Mouse (Mus musculus): Measurements from ENCODE around the gene Hpf1. TPM values are rescaled to one million over a fixed set of nuclear protein-coding genes. Genes with fewer than 3 reads are reported as not detected.

Hpf1 gene
- polyA plus RNA-seq, 1 experiment from 2014 or later = 126 TPM

DNA sequence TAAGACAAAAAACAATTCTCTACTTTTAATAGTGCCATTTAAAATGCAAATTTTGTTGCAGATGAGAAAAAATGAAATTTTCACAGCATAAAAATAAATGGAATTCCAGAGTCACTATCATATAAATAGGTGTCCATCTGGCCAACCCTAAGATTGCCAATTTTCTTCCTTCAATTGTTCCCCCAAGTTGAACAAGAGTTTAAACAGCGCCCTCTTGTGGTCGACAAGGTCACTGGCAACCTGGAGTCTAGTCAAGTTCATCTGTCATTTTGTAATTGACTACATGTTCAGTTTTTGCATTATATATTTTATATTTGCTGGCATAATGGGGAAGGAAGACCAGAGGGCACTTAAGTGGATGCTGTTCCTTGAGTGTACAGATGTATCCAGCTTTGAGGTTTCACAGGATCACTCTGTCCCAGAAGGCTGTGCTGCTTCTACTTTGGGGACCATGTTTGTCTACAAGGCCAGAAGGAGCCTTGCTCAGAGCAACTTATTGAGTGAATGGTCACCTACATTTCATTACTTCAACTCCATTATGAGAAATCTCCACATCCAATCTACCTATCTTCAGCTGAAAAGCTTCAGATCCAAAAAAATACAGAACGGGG lies 24.6 kb upstream of the Hpf1 start:
- ATAC-seq (ENCODE audit: insufficient number of reproducible peaks, low FRiP score, low TSS enrichment, low read depth) (no peak), DNase-seq (ENCODE audit: low spot score) (peak; percentile 56)

DNA sequence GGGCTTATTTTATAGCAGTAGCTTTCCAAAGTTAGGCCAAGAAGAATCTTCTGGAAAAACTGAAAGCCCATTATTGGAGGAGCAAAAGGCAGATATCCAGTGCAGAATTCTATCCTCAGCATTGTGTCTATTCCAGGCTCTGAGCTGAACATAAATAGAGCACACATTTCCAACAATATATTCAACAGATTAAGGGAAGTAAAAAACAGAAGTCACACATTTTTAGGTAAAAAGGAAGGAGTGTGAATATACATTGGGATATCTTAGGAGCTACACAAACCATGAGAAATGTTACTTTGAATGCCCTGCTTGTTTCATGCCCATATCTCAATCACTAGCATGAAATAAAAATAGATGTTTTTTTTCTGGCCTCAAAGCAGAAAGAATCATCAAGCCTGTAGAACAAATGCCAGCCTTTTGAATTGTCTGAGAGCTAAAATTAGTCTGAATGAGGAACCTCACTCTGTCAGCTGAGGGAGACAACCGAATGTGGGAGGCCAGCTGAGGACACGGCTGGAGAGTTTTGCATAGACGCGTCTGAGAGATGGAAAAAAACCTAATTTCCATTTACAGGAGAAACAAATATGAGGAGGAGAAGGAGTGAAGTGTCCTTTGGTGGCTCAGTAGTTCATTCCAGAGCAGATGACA lies 22.6 kb upstream of the Hpf1 start:
- DNase-seq (ENCODE audit: low spot score) = no peak
- Histone ChIP-seq H3K4me1 (ENCODE audit: control insufficient read depth, insufficient read depth, low read length) (no peaks in the 10 kb centered on the region), H3K27me3 (ENCODE audit: control insufficient read depth, insufficient read depth, low read length) (no peaks in the 10 kb centered on the region), H3K4me2 (ENCODE audit: low read depth, severe bottlenecking) (no peak overlapping the region), H3K4me3 (ENCODE audit: low read depth, low read length) (no peak overlapping the region), H3K27ac (replicated peaks; ENCODE audit: low read depth, low read length) (no peak overlapping the region), H3K9me3 (ENCODE audit: control insufficient read depth, low read length) (no peaks in the 10 kb centered on the region), H3K9ac (ENCODE audit: low read length) (no peak overlapping the region), H3K36me3 (ENCODE audit: control insufficient read depth, insufficient read depth, low read length) (no peaks in the 10 kb centered on the region)
- WGBS = 86% methylated on average over 4 of the region's 4 CpGs
- no peak for ATAC-seq (ENCODE audit: insufficient number of reproducible peaks, low FRiP score, low TSS enrichment, low read depth)

More for the DNA sequence above, 24.6 kb upstream of the Hpf1 start:
- Histone ChIP-seq H3K9ac (ENCODE audit: low read length) (no peak overlapping the region), H3K4me1 (ENCODE audit: control insufficient read depth, insufficient read depth, low read length) (no peaks in the 10 kb centered on the region), H3K27me3 (ENCODE audit: control insufficient read depth, insufficient read depth, low read length) (no peaks in the 10 kb centered on the region), H3K36me3 (ENCODE audit: control insufficient read depth, insufficient read depth, low read length) (no peaks in the 10 kb centered on the region), H3K4me2 (ENCODE audit: low read depth, severe bottlenecking) (no peak overlapping the region), H3K9me3 (ENCODE audit: control insufficient read depth, low read length) (no peaks in the 10 kb centered on the region), H3K4me3 (ENCODE audit: low read depth, low read length) (no peak overlapping the region), H3K27ac (replicated peaks; ENCODE audit: low read depth, low read length) (no peak overlapping the region)
- 33% methylated on average over 3 of the region's 3 CpGs for WGBS

- Histone ChIP-seq H3K9me3 (ENCODE audit: control insufficient read depth, low read length) (no peaks in the 10 kb centered on the region), H3K4me1 (ENCODE audit: control insufficient read depth, insufficient read depth, low read length) (no peaks in the 10 kb centered on the region), H3K4me3 (ENCODE audit: low read depth, low read length) (no peak overlapping the region), H3K27me3 (ENCODE audit: control insufficient read depth, insufficient read depth, low read length) (no peaks in the 10 kb centered on the region), H3K27ac (replicated peaks; ENCODE audit: low read depth, low read length) (no peak overlapping the region), H3K9ac (ENCODE audit: low read length) (no peak overlapping the region), H3K4me2 (ENCODE audit: low read depth, severe bottlenecking) (no peak overlapping the region), H3K36me3 (ENCODE audit: control insufficient read depth, insufficient read depth, low read length) (no peaks in the 10 kb centered on the region)
- ATAC-seq (ENCODE audit: insufficient number of reproducible peaks, low FRiP score, low TSS enrichment, low read depth) = no peak
- 92% methylated on average over 4 of the region's 4 CpGs for WGBS
- DNase-seq (ENCODE audit: low spot score) = no peak
Measured at GRCm38 (mm10) chr8:60868236-60868965, 21.8 kb upstream of the Hpf1 start.

DNA sequence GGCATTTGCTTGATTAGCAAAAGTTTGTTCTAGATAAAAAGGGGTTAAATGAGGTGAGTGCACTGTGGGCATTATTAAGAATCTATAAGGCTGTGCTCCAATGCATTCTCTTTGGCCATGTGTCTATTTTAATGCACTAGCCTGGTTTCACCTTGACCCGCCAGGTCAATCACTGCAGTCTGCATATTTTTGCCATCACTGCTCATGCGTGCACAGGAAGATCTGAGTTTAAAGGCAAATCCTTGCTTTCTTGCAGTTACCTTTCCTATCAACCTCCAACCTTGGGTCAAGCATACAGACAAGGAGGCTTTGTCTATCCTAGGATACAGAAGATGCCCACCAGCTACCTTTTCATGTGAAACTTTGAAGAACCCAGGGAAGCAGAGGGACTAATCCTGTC lies 20.5 kb upstream of the Hpf1 start:
- H3K36me3 ChIP-seq (ENCODE audit: control insufficient read depth, insufficient read depth, low read length) = no peaks in the 10 kb centered on the region
- ATAC-seq (ENCODE audit: insufficient number of reproducible peaks, low FRiP score, low TSS enrichment, low read depth) (no peak), DNase-seq (ENCODE audit: low spot score) (no peak)
- H3K27ac ChIP-seq (replicated peaks; ENCODE audit: low read depth, low read length) = no peak overlapping the region
- no peak overlapping the region for H3K4me2 ChIP-seq (ENCODE audit: low read depth, severe bottlenecking)
- H3K9ac ChIP-seq (ENCODE audit: low read length) = no peak overlapping the region
- no peak overlapping the region for H3K4me3 ChIP-seq (ENCODE audit: low read depth, low read length)
- WGBS = 89% methylated on average over 2 of the region's 2 CpGs
- H3K9me3 ChIP-seq (ENCODE audit: control insufficient read depth, low read length) = no peaks in the 10 kb centered on the region
- no peaks in the 10 kb centered on the region for H3K27me3 ChIP-seq (ENCODE audit: control insufficient read depth, insufficient read depth, low read length)
- H3K4me1 ChIP-seq (ENCODE audit: control insufficient read depth, insufficient read depth, low read length) = no peaks in the 10 kb centered on the region

DNA sequence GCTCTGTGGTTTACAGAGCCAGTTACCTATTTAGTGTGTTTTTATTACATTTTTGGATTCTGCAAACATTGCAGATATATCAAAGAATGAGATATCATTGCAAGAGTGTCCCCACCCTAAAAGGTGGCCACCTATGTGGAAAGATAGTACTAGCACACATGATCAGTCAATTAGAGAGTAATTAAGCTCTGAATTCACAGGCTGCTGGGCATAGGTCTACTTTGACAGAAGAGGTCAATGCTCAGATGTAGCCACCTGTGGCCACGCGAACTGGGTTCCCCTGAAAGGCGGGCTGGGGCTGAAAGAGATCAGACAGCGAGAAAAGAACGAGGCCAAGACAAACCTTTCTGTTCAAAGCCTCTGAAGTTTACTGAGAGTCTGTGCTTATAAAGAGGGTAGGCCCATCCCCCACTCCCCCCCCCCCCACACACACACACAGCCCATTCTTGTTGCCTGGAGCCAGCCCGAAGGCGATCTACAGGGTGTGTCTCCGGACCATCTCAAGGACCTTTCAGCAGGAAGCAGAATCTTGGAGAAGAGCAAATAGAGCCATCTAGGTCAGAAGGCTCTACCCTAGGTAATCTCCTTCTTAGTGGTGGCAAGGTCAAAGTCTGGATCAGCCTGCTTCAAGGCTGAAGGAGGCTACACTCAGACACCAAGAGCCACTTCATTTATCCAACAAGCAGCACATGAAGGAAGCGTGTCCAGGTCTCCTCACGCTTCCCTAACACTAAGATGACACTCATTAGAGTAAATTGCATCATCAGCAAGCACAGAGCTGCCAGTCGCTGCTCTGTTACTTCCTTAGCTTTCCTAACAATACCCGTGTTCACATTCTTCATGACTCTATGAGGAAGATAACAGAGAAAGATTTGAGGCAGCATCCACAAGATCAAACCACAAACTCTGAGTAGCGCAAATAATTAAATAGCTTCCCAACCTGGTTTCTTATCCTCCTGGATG lies 19.7 kb upstream of the Hpf1 start:
- no peak for ATAC-seq (ENCODE audit: insufficient number of reproducible peaks, low FRiP score, low TSS enrichment, low read depth)

DNA sequence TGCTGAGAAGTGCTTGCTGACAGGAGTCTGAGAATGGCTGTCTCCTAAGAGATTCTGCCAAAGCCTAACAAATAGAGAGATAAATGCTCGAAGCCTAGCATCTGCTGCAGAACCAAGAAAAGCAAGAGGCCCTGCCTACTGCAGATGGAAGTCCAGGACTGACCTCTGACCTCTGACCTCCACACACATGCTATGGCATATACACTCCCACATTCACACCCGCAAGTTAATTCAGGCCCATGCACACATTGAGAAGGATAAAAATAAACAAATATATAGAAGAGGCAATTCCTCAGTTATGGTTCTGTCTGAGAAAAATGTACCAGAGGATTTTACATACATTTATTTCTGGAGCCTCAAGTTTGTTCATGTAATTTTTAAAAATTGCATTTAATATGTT lies 11.6 kb upstream of the Hpf1 start:
- Histone ChIP-seq H3K36me3 (ENCODE audit: control insufficient read depth, insufficient read depth, low read length) (no peaks in the 10 kb centered on the region), H3K27ac (replicated peaks; ENCODE audit: low read depth, low read length) (no peak overlapping the region), H3K27me3 (ENCODE audit: control insufficient read depth, insufficient read depth, low read length) (no peaks in the 10 kb centered on the region), H3K4me3 (ENCODE audit: low read depth, low read length) (no peak overlapping the region), H3K4me1 (ENCODE audit: control insufficient read depth, insufficient read depth, low read length) (no peaks in the 10 kb centered on the region), H3K9ac (ENCODE audit: low read length) (no peak overlapping the region), H3K4me2 (ENCODE audit: low read depth, severe bottlenecking) (no peak overlapping the region), H3K9me3 (ENCODE audit: control insufficient read depth, low read length) (no peaks in the 10 kb centered on the region)
- WGBS = 77% methylated on average over 2 of the region's 2 CpGs
- ATAC-seq (ENCODE audit: insufficient number of reproducible peaks, low FRiP score, low TSS enrichment, low read depth) (peak; percentile 60; the same call in 1 of the 2 replicates), DNase-seq (ENCODE audit: low spot score) (no peak)

More for the DNA sequence above, 19.7 kb upstream of the Hpf1 start:
- no peak overlapping the region for H3K9ac ChIP-seq (ENCODE audit: low read length)
- no peaks in the 10 kb centered on the region for H3K36me3 ChIP-seq (ENCODE audit: control insufficient read depth, insufficient read depth, low read length)
- 88% methylated on average over 13 of the region's 13 CpGs for WGBS
- no peak overlapping the region for H3K4me3 ChIP-seq (ENCODE audit: low read depth, low read length)
- H3K27ac ChIP-seq (replicated peaks; ENCODE audit: low read depth, low read length) = no peak overlapping the region
- no peaks in the 10 kb centered on the region for H3K4me1 ChIP-seq (ENCODE audit: control insufficient read depth, insufficient read depth, low read length)
- no peak for DNase-seq (ENCODE audit: low spot score)
- H3K9me3 ChIP-seq (ENCODE audit: control insufficient read depth, low read length) = no peaks in the 10 kb centered on the region
- H3K4me2 ChIP-seq (ENCODE audit: low read depth, severe bottlenecking) = no peak overlapping the region
- no peaks in the 10 kb centered on the region for H3K27me3 ChIP-seq (ENCODE audit: control insufficient read depth, insufficient read depth, low read length)

- H3K9me3 ChIP-seq (ENCODE audit: control insufficient read depth, low read length) = no peaks in the 10 kb centered on the region
- ATAC-seq (ENCODE audit: insufficient number of reproducible peaks, low FRiP score, low TSS enrichment, low read depth) = no peak
- WGBS = 88% methylated on average over 4 of the region's 4 CpGs
Measured at GRCm38 (mm10) chr8:60883419-60884137, 6.6 kb upstream of the Hpf1 start.

More at GRCm38 (mm10) chr8:60883419-60884137, 6.6 kb upstream of the Hpf1 start:
- Histone ChIP-seq H3K4me1 (ENCODE audit: control insufficient read depth, insufficient read depth, low read length) (no peaks in the 10 kb centered on the region), H3K4me3 (ENCODE audit: low read depth, low read length) (no peak overlapping the region), H3K4me2 (ENCODE audit: low read depth, severe bottlenecking) (no peak overlapping the region), H3K27ac (replicated peaks; ENCODE audit: low read depth, low read length) (no peak overlapping the region), H3K27me3 (ENCODE audit: control insufficient read depth, insufficient read depth, low read length) (no peaks in the 10 kb centered on the region), H3K36me3 (ENCODE audit: control insufficient read depth, insufficient read depth, low read length) (no peaks in the 10 kb centered on the region), H3K9ac (ENCODE audit: low read length) (no peak overlapping the region)
- DNase-seq (ENCODE audit: low spot score) = no peak
